Comparison of ENCODE assay signal across 25 mouse cellular contexts in the genomic region with DNA sequence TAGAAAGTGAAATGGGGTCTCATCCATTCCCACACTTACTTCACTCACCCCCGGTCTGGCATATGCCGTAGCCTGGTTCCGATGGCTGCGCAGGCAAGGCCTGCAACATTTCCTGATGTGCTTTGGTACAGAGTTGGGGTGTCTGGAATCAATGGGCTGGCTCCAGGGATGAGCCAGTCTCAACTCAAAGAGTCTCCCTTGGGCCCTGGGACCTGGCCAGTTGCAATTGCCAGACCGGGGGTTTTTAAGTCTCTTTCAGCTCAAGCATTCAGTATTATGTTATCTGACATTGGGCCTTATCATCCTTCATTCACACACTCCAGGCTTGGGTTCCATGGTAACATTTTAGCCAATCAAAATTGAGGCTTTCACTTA. TPM values are rescaled to one million over a fixed set of nuclear protein-coding genes. Genes with fewer than 3 reads are reported as not detected.
"Had no signal": no experiment of that assay in that cellular context is flagged by ENCODE, and none has a peak within 500 bp of the region (broad histone marks: within the 10 kb centered on the region; RNA-seq: fewer than 3 reads in every experiment).

No protein-coding gene starts in this region.

- H3K27ac ChIP-seq: kidney, embryonic 15.5 days; limb, embryonic 10.5 days; liver, embryonic 15.5 days; macrophage; midbrain, embryonic 12.5 days; neural tube, embryonic 15.5 days; stomach, embryonic 15.5 days had no signal

- ATAC-seq: intestine, embryonic 16.5 days had no signal

- H3K4me1 ChIP-seq: kidney, embryonic 15.5 days; limb, embryonic 10.5 days; liver, embryonic 15.5 days; megakaryocyte, embryonic 14.5 days; midbrain, embryonic 12.5 days; neural tube, embryonic 15.5 days; stomach, embryonic 15.5 days had no signal

- H3K4me3 ChIP-seq: kidney, embryonic 15.5 days; limb, embryonic 10.5 days; liver, embryonic 15.5 days; midbrain, embryonic 12.5 days; myocyte; neural tube, embryonic 15.5 days; stomach, embryonic 15.5 days had no signal

- H3K4me2 ChIP-seq: kidney, embryonic 15.5 days; liver, embryonic 11.5 days; liver, embryonic 15.5 days; midbrain, embryonic 12.5 days; neural tube, embryonic 15.5 days; stomach, embryonic 15.5 days had no signal

- DNase-seq: kidney, adult 2 months; kidney, postnatal 14 days; lung, adult 2 months; lung, postnatal 14 days; right cerebral cortex, postnatal 4 days; spleen, adult 18-20 months; thymus, adult 18-20 months; thymus, postnatal 14 days had no signal

- H3K36me3 ChIP-seq: kidney, embryonic 15.5 days; limb, embryonic 10.5 days; liver, embryonic 15.5 days; midbrain, embryonic 12.5 days; neural tube, embryonic 15.5 days; stomach, embryonic 15.5 days had no signal

- H3K9me3 ChIP-seq: kidney, embryonic 15.5 days; limb, embryonic 10.5 days; liver, embryonic 15.5 days; midbrain, embryonic 12.5 days; neural tube, embryonic 15.5 days; stomach, embryonic 15.5 days had no signal

- H3K9ac ChIP-seq: kidney, embryonic 15.5 days; liver, embryonic 15.5 days; midbrain, embryonic 12.5 days; neural tube, embryonic 15.5 days; stomach, embryonic 15.5 days had no signal

- H3K27me3 ChIP-seq: kidney, embryonic 15.5 days; liver, embryonic 15.5 days; megakaryocyte, embryonic 14.5 days; midbrain, embryonic 12.5 days; neural tube, embryonic 15.5 days; stomach, embryonic 15.5 days had no signal

RNA-seq across cellular contexts. Expression of gene Gm10220, which starts 44.6 kb away (rescaled TPM):
- total RNA-seq: layer of hippocampus, adult 8-10 months; layer of hippocampus, postnatal 14 days; left cerebral cortex, adult 18-20 months; left cerebral cortex, postnatal 10 days had no signal
- polyA plus RNA-seq: intestine, embryonic 16.5 days; kidney, adult 2 months; kidney, embryonic 15.5 days; large intestine, adult 2 months; limb, embryonic 10.5 days; liver, embryonic 11.5 days; liver, embryonic 15.5 days; lung, adult 2 months; macrophage; midbrain, embryonic 12.5 days; myocyte; neural tube, embryonic 11.5 days; stomach, embryonic 15.5 days had no signal
